Mouse (Mus musculus) liver, embryonic 14 days (tissue): ENCODE data around the gene Gng10. TPM values are rescaled to one million over a fixed set of nuclear protein-coding genes. Genes with fewer than 3 reads are reported as not detected.

Experiments used
- polyA plus RNA-seq: library from polyadenylated mRNA; depleted of rRNA; stranded (reverse); fragments of >200 nt; gene quantifications from 2 replicates; pipeline ENCODE4 v1.2.3, GENCODE M21; 2012; rRNA removed

Gng10 gene
- polyA plus RNA-seq = 10.6 and 13.1 TPM in 2 replicates

DNA sequence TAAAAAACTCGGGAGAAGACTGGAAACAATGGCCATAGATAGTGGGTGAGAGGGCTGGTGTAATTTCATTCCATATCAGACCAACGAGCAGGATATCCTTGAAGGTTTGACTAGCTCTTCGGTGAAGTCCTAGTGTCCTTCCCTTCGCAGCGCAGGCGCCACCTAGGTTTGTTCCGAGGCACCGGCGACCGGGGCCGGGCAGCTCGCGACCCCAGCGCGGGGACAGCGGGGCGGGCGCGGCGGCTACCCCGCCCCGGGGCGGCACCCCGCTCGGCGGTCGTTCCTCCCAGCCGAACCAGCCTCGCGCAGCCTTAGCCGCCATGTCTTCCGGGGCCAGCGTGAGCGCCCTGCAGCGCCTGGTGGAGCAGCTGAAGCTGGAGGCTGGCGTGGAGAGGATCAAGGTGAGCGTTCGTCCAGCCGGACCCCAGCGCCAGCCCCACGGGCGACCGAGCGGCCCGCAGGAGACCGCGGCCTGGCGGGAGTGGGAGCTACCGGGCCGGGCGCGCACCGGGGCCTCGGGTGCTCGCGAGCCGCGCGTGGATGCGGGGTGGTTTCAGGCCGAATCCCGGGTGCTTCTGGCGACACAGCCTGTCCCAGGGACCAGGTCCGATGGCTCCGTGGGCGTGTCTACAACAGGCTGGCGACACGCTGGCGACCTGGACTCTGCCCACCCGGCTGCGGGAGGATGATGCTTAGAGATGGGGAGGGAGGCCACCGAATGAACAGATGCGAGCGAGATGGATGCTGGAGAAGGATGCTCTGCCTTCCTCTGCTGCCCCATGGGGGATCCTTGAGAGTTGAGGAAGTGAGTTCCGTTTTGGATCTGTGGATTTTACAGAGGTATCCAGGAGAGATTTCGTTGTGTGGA is at the start of gene Gng10:
TSS of gene Gng10 (plus strand) at position 171 of the 868 bp plus-strand sequence.

DNA sequence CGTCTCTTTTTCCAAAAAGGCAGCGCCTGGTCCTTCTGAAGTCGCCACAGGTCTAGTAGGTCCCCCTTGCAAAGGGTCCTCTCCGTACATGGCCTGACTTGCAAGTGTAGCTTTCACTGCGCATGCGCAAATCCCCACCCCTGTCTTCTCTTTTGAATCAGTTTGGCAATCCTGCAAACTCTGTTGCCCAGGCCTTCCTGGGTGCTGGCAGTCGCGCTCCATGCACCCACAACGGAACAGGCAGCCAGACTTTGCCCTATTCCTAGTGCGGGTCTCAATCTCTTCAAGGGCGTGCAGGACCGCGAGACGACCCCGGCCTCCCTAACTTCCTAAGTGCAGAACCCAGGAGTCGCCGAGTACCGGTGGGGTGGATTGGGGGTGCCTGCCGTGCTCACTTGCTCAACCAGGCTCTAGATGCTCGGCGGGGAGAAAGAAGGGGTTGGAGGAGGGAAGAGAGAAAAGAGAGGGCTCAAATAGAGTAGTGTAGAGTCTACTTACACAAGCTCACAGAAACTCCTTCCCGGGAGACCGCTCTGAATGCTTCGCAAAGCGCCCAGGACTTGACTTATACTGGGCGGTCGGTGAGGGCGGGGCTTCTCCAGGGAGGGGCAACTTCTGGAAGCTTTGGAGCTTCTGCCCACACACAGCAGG is 48.2 kb upstream of the Gng10 start, which contains the start of gene Ptgr1:
TSS of gene Ptgr1 (minus strand) at position 580 of the 651 bp plus-strand sequence.

DNA sequence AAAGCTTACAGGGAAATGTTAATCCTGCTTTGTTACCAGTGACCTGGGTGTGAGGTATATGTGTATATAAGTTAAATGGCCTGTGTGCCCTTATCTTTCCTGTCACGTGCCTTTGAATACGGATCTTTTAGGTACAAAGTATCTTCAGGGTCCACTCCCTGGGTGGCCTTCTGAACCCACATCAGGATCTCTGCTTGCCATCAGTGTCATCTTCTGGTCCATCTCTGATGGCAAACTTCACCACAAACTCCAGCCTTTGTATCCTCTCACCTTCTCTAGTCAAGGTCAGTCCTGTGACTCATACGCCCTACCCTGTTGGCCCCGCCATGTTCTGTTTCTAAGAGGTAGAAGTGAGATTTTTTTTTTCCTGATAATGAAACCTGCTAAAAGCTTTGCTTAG is 40.1 kb upstream of the Gng10 start, which contains the start of gene Dnajc25:
TSS of gene Dnajc25 (plus strand) at position 301 of the 400 bp plus-strand sequence.

DNA sequence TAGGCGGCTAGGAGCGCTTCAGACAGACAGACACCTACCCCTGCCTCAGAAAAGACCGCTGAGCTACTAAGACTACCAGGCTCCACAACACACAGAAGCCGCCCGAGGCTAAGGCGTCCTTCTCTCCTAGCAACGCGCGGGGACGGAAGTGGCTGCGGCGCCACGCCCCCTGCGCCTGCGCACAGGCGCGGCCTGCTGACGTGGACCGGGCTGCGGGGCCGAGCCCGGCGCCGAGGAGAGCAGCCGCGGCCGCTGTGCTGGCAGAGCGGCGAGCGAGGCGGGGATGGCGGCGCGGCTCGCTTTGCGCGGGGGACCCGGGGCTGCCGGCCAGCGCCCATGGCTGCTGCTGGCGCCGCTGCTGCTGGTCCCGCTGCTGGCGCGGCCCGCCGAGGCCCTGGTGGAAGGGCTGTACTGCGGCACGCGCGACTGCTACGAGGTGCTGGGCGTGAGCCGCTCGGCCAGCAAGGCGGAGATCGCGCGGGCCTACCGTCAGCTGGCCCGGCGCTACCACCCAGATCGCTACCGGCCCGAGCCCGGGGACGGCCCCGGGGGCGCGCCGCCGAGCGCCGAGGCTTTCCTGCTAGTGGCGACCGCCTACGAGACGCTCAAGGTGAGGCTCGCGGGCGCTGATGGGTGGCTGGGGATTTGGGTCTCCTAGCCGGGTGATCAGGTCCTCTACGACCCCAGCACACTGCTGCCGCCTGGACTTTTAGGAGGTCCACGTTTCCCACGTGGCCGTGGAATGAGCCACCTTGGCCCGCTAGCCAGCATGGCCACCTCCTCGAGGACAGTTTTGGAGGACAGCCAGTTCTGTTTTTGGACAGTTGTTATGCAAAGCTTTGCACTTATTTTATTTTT is 31.7 kb upstream of the Gng10 start, which contains the start of gene Gm20503:
TSS of gene Gm20503 (plus strand) at position 263 of the 858 bp plus-strand sequence.

Other genes with a start within 250 kb of the Gng10 start
- gene Olfr267, start 247.4 kb upstream of the Gng10 start, polyA plus RNA-seq = 0.01 and 0.03 TPM in 2 replicates
- 9.6 and 13.2 TPM in 2 replicates for gene Ecpas, start 122.3 kb upstream of the Gng10 start, polyA plus RNA-seq
- 0.05 and 0.09 TPM in 2 replicates for gene Zkscan16, start 91.5 kb upstream of the Gng10 start, polyA plus RNA-seq
- gene Ptgr1, start 48.0 kb upstream of the Gng10 start, polyA plus RNA-seq = 11.8 and 13.2 TPM in 2 replicates
- gene Dnajc25, start 40.0 kb upstream of the Gng10 start, polyA plus RNA-seq = 2.5 and 2.6 TPM in 2 replicates
- gene Gm20503, start 31.9 kb upstream of the Gng10 start, polyA plus RNA-seq = not detected in 2 replicates
- not detected in 2 replicates for gene AI481877, start 103.9 kb downstream of the Gng10 start, polyA plus RNA-seq
- gene Ugcg, start 154.2 kb downstream of the Gng10 start, polyA plus RNA-seq = 23.6 and 25.3 TPM in 2 replicates